Mouse (Mus musculus) megakaryocyte, adult 5-6 weeks (primary cell): Measurements from ENCODE around the gene Msl3. TPM values are rescaled to one million over a fixed set of nuclear protein-coding genes. Genes with fewer than 3 reads are reported as not detected.

Experiments
- ATAC-seq: 2 replicates; pipeline ENCODE4 v1.8.0; 2016; ENCODE audit warnings: mild to moderate bottlenecking, inconsistent platforms; ENCODE audit not compliant: poor library complexity, severe bottlenecking
- total RNA-seq, 2 experiments: library from RNA; stranded (forward) in 1 of 2; stranded (reverse) in 1 of 2; fragments of 153-499, 151-499 nt in 1 of 2; fragments of 221-1000, 200-1000 nt in 1 of 2; gene quantifications; 2 replicates each; pipeline versions ENCODE4 v1.2.3 to v1.2.4; 2015 to 2017

The Msl3 gene
- total RNA-seq (2015) (50.9 and 64.0 TPM in 2 replicates), total RNA-seq (2017) (91.2 and 93.5 TPM in 2 replicates)

- ATAC-seq = peak; percentile 79
These were observed at the start of gene Msl3 for GRCm38 (mm10) chrX:168673525-168674406. TSS of gene Msl3 (minus strand) at chrX:168673898.

DNA sequence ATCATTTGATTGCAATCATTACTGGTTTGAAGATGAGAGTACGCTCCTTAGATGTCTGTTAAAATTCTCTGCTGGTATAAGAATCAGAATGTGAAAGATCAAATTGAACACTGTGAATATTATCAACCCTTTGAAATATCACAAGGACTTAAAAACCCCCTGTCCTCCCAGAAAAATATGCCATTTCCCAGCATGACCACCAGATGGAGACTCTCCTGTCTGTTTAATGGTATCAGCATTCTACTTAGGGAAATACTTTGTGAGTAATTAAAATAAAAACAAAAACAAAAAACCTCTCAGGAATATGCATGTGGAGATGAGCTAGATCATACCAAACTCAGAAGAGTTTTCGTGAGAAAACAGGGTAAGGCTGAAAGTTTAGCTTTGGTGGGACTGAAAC lies 44.3 kb upstream of the Msl3 start:
- ATAC-seq = no peak; the same call in 1 of the 2 replicates

DNA sequence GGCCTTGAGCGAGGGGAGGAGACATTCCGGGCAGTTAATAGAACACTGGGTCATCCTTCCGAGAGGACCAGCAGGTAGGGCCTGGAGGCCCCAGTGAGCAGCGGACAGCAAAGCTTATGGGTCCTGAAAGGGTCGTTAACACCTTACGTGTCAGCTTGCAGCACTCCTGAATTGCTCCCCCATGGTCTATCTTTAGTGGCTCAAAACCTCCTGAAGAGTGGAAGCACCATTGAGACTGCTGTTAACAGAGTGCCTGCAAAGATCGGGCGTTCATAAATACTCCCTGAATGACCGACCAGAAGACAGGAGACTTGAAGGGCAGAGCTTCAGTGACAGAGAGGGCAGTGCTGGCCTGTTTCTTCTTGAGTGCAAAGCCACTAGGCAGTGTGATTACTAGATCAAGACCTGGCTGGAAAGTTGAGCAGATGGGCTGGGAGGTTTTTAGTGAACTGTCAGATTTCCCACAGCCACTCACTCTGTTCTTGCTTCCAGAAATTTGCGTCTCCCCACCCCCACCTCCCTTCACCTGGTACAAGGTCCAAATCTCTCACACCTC lies 787 bp upstream of the Msl3 start:
- ATAC-seq = no peak

- ATAC-seq = no peak
These were observed 679 bp downstream of the Msl3 start for GRCm38 (mm10) chrX:168672913-168673524.

DNA sequence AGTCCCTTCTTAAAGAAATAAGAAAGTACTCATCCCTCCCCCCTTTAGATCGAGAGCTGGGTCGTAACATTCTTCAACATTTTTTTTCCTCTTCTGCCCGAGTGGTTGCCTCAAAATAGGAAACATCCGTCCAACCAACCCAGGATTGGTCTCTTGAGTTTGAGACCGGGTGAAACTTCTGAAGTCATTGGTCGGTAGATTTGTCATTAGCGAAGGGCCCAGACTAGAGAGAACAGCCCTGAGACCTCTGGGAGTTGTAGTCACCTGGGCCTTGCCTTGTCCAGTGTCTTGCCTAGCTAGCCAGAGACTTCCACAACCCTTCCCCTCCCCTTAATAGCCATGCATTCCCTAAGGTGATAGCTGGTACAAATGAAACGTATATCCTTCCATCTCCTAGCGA lies 1.3 kb downstream of the Msl3 start:
- peak; percentile 68 for ATAC-seq

GRCm38 (mm10) chrX:168663982-168664689 lies 9.6 kb downstream of the Msl3 start:
- no peak for ATAC-seq

DNA sequence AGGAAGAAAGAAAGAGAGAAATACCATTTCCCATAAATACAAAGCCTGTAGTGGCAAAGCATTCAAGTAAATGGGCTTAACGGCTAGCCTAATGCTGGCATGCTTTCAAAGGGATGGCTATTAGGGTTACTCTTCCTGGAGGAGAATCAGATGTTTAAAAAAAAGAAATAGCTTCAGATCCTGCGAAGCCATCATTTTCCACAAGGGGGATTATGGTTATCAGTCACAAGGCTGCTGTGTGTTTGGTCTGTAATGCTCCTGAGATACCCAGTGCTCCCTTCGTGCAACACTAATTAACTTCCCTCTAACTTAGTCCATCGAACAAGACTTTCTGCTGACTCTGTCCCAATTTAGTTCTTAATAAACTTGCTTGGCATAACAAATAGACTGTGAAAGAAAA lies 13.5 kb downstream of the Msl3 start:
- peak; percentile 34; the same call in 1 of the 2 replicates for ATAC-seq

DNA sequence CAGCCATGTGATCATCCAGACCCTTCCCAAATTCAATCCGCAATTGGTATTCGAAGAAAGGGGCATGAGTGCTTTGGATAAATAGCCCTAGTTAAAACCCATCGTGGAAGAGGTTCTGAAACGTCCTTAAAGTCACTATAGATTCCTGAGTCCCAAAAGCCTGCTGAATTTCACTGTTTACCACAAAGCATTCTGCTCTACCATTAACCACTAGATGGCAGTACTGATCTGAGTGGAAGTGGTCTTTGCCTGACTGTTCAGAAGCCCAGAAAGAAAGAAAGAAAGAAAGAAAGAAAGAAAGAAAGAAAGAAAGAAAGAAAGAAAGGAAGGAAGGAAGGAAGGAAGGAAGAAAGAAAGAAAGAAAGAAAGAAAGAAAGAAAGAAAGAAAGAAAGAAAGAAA lies 13.9 kb downstream of the Msl3 start:
- ATAC-seq = peak; percentile 92

DNA sequence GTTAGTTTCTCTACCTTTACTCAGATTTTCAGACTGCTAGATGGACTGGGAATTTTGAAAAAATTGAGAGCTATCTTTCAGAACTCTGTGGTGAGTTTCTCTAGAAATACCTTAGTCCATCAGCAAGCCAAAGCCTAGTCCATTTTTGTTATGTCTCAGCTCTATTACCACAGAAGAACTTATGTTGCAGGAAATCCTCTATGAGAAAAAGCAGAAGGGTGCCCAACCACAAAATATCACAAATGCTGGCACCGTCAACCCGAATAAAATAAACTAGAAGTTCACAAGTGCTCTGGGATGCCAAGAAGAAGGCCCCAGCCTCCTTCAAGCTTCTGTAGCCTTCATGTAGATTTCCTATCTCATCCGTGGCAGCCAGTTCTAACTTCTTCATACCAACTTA lies 14.4 kb downstream of the Msl3 start:
- ATAC-seq = peak; percentile 44

DNA sequence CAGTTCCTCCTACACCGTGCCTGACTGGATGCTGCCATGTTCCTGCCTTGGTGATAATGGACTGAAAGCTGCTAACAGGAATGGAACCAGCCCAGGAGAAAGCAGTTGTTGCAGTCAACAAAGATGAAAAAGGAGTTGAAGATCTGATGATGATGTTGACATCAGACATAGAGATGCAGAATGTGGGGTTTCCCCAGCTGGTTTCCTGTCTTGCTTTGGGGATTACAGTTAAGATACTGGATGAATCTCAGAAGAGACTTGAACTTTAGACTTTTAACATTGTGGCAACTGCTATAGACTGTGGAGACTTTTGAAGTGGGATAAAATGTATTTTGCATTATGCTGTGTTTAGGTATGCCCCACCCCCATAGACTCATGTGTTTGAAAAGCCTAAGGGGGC lies 15.9 kb downstream of the Msl3 start:
- no peak for ATAC-seq

GRCm38 (mm10) chrX:168649336-168649735 lies 24.4 kb downstream of the Msl3 start:
- no peak for ATAC-seq

DNA sequence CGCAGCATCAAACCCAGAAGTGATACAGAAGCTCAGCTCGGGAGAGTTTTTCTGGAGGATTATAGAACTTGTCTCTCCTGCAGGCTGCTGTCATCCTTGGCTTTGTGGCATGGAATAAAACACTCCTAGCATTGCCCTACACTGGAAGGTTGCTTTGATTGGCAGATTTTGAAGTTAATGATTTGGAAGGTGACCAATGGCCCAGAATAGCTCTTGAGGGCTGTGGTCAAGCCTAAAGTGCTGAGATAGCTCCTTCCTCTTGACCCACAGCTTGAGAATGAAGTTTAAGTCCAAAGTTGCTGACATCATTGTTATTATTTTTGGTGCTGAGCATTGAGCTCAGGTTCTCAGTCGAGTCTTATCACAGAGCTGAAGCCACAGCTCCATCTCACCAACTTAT lies 26.0 kb downstream of the Msl3 start:
- no peak for ATAC-seq

- ATAC-seq = no peak
These were observed 30.2 kb downstream of the Msl3 start for GRCm38 (mm10) chrX:168643451-168643850.

- ATAC-seq = peak; percentile 99
These were observed 33.9 kb downstream of the Msl3 start for GRCm38 (mm10) chrX:168639556-168640356.

Other genes with a start within 250 kb of the Msl3 start
- 0.13 TPM in 1 of 2 replicates, not detected in the other for gene Frmpd4, start 96.7 kb downstream of the Msl3 start, total RNA-seq (2015)
- not detected in 2 replicates for gene Frmpd4, start 96.7 kb downstream of the Msl3 start, total RNA-seq (2017)
- 2.5 and 3.3 TPM in 2 replicates for gene Arhgap6, start 121.2 kb upstream of the Msl3 start, total RNA-seq (2015)
- gene Arhgap6, start 121.2 kb upstream of the Msl3 start, total RNA-seq (2017) = 1.8 and 1.9 TPM in 2 replicates